Comparison of ENCODE assay signal across 21 mouse cellular contexts in genomic region chr11:104011565-104011964, GRCm38 (mm10). TPM values are rescaled to one million over a fixed set of nuclear protein-coding genes. Genes with fewer than 3 reads are reported as not detected.
DNase-seq lines count a peak whose midpoint lies in the region; ATAC-seq lines count a peak whose summit lies in the region.
"Had no signal": no experiment of that assay in that cellular context is flagged by ENCODE, and none has a peak within 500 bp of the region (broad histone marks: within the 10 kb centered on the region; RNA-seq: fewer than 3 reads in every experiment).

No protein-coding gene starts in this region.

- no peak for DNase-seq in frontal cortex, postnatal 14 days (ENCODE audit: low spot score in 2 of 2)
- peak; percentile 48 for DNase-seq in A20 (ENCODE audit: low read depth, low spot score)
- DNase-seq in brain, adult 2 months (ENCODE audit: low read depth, low spot score), result peak; percentile 60
- no peak for DNase-seq in urinary bladder, adult 2 months (ENCODE audit: low spot score)
- no peak for DNase-seq in cerebellum, postnatal 14 days
- DNase-seq: adrenal gland, postnatal 10 days; cerebellum, adult 11-12 months; cerebellum, adult 8-10 months; cerebellum, postnatal 10 days; forebrain, postnatal 0 days; gastrocnemius, postnatal 14 days; heart, adult 18-20 months; heart, postnatal 10 days; heart, postnatal 36 days; kidney, adult 18-20 months had no signal

- ATAC-seq in frontal cortex, adult (ENCODE audit: low TSS enrichment), result peak; percentile 74
- ATAC-seq: activated CD4-positive, CD25-positive, alpha-beta regulatory T cell, adult 4 months; CD4-positive, CD25-positive, alpha-beta regulatory T cell, adult 4 months; forebrain, embryonic 13.5 days; forebrain, postnatal 0 days; hindbrain, embryonic 16.5 days; intestine, embryonic 16.5 days had no signal

RNA-seq across cellular contexts. Expression of gene Arf2, which starts 45.0 kb away (rescaled TPM):
- polyA plus RNA-seq in urinary bladder, adult 2 months (2012; rRNA removed), result 43.7 and 53.1 TPM in 2 replicates

RNA-seq across cellular contexts. Expression of gene Nsf, which starts 57.7 kb away (rescaled TPM):
- 27.8 and 30.2 TPM in 2 replicates for polyA plus RNA-seq in urinary bladder, adult 2 months (2012; rRNA removed)

Comparison
In these comparisons a context has a peak if more than half of its experiments do, and no peak if none do; other contexts are left out.
1. DNase-seq: peak in A20 (single experiment) and brain, adult 2 months (single experiment); none in frontal cortex, postnatal 14 days (0 of 2), urinary bladder, adult 2 months (single experiment) and cerebellum, postnatal 14 days (0 of 2).